Mouse (Mus musculus): Measurements from ENCODE around the gene Asf1b.

- TF ChIP-seq POLR2A (IDR thresholded peaks at IDR 0.05; ENCODE audit: borderline replicate concordance, extremely low read depth, insufficient read depth, insufficient read length, poor library complexity, severe bottlenecking) (no peak), CTCF (IDR thresholded peaks at IDR 0.05; ENCODE audit: borderline replicate concordance, extremely low read depth, insufficient read depth, insufficient read length) (peak; percentile 23; the same call in 1 of the 2 replicates)
Measured at GRCm38 (mm10) chr8:84008362-84008761, 53.1 kb downstream of the Asf1b start.

All from brain, embryonic 14.5 days (tissue).